Mouse (Mus musculus) spleen, adult 2 months (tissue): Measurements from ENCODE around the gene Gal3st2. TPM values are rescaled to one million over a fixed set of nuclear protein-coding genes. Genes with fewer than 3 reads are reported as not detected.
"Not testable (repeated sequence)": the region's sequence is repeated elsewhere in the genome, so short reads cannot be mapped to it uniquely, and the experiment has no call there.

Source experiments
- DNase-seq, 2 experiments: peaks; one replicate each; pipeline versions ENCODE4 v3.0.0 to v3.0.0-alpha.2; 2012 to 2021; ENCODE audit warnings: low spot score in 2 of 2, low read depth in 1 of 2
- H3K27ac ChIP-seq: fragments of 200-500 bp; 2 replicates; pipeline ENCODE4 v1.5.1; 2012; ENCODE audit warnings: low read length, inconsistent platforms; ENCODE audit not compliant: insufficient read depth
- H3K27me3 ChIP-seq: fragments of 200-500 bp; 2 replicates; pipeline ENCODE4 v1.6.1; 2012; ENCODE audit warnings: mild to moderate bottlenecking, moderate library complexity, low read length, inconsistent platforms; ENCODE audit not compliant: control insufficient read depth, insufficient read depth
- H3K36me3 ChIP-seq: fragments of 200-500 bp; 2 replicates; pipeline ENCODE4 v1.6.1; 2012; ENCODE audit warnings: mild to moderate bottlenecking, low read length, inconsistent platforms; ENCODE audit not compliant: control insufficient read depth, insufficient read depth
- H3K4me1 ChIP-seq: fragments of 200-500 bp; 2 replicates; pipeline ENCODE4 v1.6.1; 2011; ENCODE audit warnings: inconsistent platforms; ENCODE audit not compliant: control insufficient read depth, insufficient read depth, insufficient read length
- H3K4me3 ChIP-seq: fragments of 200-500 bp; 2 replicates; pipeline ENCODE4 v1.5.1; 2011; ENCODE audit warnings: mild to moderate bottlenecking, inconsistent platforms; ENCODE audit not compliant: insufficient read depth, insufficient read length; ENCODE audit errors: extremely low read depth
- CTCF ChIP-seq: fragments of 200-500 bp; IDR thresholded peaks from 2 replicates; pipeline ENCODE4 v1.5.1; 2011; ENCODE audit warnings: mild to moderate bottlenecking, inconsistent platforms; ENCODE audit not compliant: insufficient read depth, insufficient read length, insufficient replicate concordance; ENCODE audit errors: extremely low read depth
- POLR2A ChIP-seq: fragments of 200-500 bp; IDR thresholded peaks from 2 replicates; pipeline ENCODE4 v1.6.1; 2011; ENCODE audit warnings: low read depth, low read length, inconsistent platforms
- WGBS: fragments of 180-500 bp; shearing (Covaris S2); methylation state at CpG from one replicate; pipeline ENCODE4 v1.1.7; 2018; 5-methylcytosine and 5-hydroxymethylcytosine counted together
- polyA plus RNA-seq: library from polyadenylated mRNA; depleted of rRNA; stranded (reverse); fragments of >200 nt; gene quantifications from 2 replicates; pipeline ENCODE4 v1.2.3, GENCODE M21; 2012

The Gal3st2 gene
- polyA plus RNA-seq, 1 experiment, result 3.8 TPM

GRCm38 (mm10) chr1:93837335-93837734, 23.8 kb upstream of the Gal3st2 start:
- Histone ChIP-seq H3K27me3 (no peaks in the 10 kb centered on the region), H3K4me1 (no peaks in the 10 kb centered on the region), H3K27ac (no peak overlapping the region), H3K4me3 (no peak overlapping the region), H3K36me3 (peaks cover 16% of the 10 kb centered on the region)
- no peak for DNase-seq
- TF ChIP-seq POLR2A (no peak), CTCF (no peak)
- WGBS, result 89% methylated on average over 7 of the region's 8 CpGs

GRCm38 (mm10) chr1:93838569-93838968, 22.5 kb upstream of the Gal3st2 start:
- DNase-seq, H3K27ac ChIP-seq, H3K27me3 ChIP-seq, H3K4me3 ChIP-seq, H3K4me1 ChIP-seq: not testable (repeated sequence)
- peaks cover 16% of the 10 kb centered on the region for H3K36me3 ChIP-seq
- WGBS, result 93% methylated on average over 8 of the region's 8 CpGs

- not testable (repeated sequence) for H3K36me3 ChIP-seq, H3K4me3 ChIP-seq, DNase-seq, H3K4me1 ChIP-seq, H3K27me3 ChIP-seq, H3K27ac ChIP-seq
- WGBS, result 65% methylated on average over 2 of the region's 3 CpGs
Measured at GRCm38 (mm10) chr1:93845766-93846366, 15.2 kb upstream of the Gal3st2 start.

- H3K4me3 ChIP-seq, H3K4me1 ChIP-seq, DNase-seq, H3K36me3 ChIP-seq, H3K27ac ChIP-seq, H3K27me3 ChIP-seq: not testable (repeated sequence)
- WGBS, result 71% methylated on average over 4 of the region's 4 CpGs
Measured at GRCm38 (mm10) chr1:93855790-93856189, 5.3 kb upstream of the Gal3st2 start.

GRCm38 (mm10) chr1:93857370-93857769, 3.7 kb upstream of the Gal3st2 start:
- Histone ChIP-seq H3K27ac (no peak overlapping the region), H3K4me1 (no peaks in the 10 kb centered on the region), H3K36me3 (no peaks in the 10 kb centered on the region), H3K4me3 (no peak overlapping the region), H3K27me3 (no peaks in the 10 kb centered on the region)
- DNase-seq, result no peak
- TF ChIP-seq CTCF, result no peak
- no peak for TF ChIP-seq POLR2A
- 85% methylated on average over 6 of the region's 6 CpGs for WGBS

- Histone ChIP-seq H3K36me3 (no peaks in the 10 kb centered on the region), H3K4me3 (no peak overlapping the region), H3K27ac (no peak overlapping the region), H3K27me3 (no peaks in the 10 kb centered on the region), H3K4me1 (no peaks in the 10 kb centered on the region)
- TF ChIP-seq POLR2A (no peak), CTCF (no peak)
- no peak for DNase-seq
- WGBS, result 81% methylated on average over 3 of the region's 3 CpGs
Measured at GRCm38 (mm10) chr1:93857991-93858390, 3.1 kb upstream of the Gal3st2 start.

- no peak for DNase-seq
- H3K27me3 ChIP-seq, result no peaks in the 10 kb centered on the region
- no peaks in the 10 kb centered on the region for H3K36me3 ChIP-seq
- H3K27ac ChIP-seq, result no peak overlapping the region
- H3K4me1 ChIP-seq, result no peaks in the 10 kb centered on the region
- TF ChIP-seq POLR2A, result no peak
- no peak for TF ChIP-seq CTCF
- H3K4me3 ChIP-seq, result no peak overlapping the region
Measured at GRCm38 (mm10) chr1:93859619-93860018, 1.5 kb upstream of the Gal3st2 start.

- not testable (repeated sequence) for H3K27ac ChIP-seq, H3K4me1 ChIP-seq, H3K36me3 ChIP-seq, H3K4me3 ChIP-seq, DNase-seq, H3K27me3 ChIP-seq
- WGBS, result 88% methylated on average over 1 of the region's 1 CpGs
Measured at GRCm38 (mm10) chr1:93871594-93872105, 10.5 kb downstream of the Gal3st2 start.

GRCm38 (mm10) chr1:93874405-93874804, 13.3 kb downstream of the Gal3st2 start:
- not testable (repeated sequence) for H3K4me1 ChIP-seq, H3K4me3 ChIP-seq, H3K27ac ChIP-seq, H3K27me3 ChIP-seq, DNase-seq, H3K36me3 ChIP-seq
- 93% methylated on average over 12 of the region's 22 CpGs for WGBS

GRCm38 (mm10) chr1:93881778-93882177, 20.7 kb downstream of the Gal3st2 start:
- WGBS, result no CpG with 5 or more reads among the region's 11 CpGs
- DNase-seq, H3K27ac ChIP-seq, H3K27me3 ChIP-seq, H3K36me3 ChIP-seq, H3K4me3 ChIP-seq, H3K4me1 ChIP-seq: not testable (repeated sequence)
